Mouse (Mus musculus): Measurements from ENCODE around the gene Cdc25b.
"Not testable (repeated sequence)": the region's sequence is repeated elsewhere in the genome, so short reads cannot be mapped to it uniquely, and the experiment has no call there.

The Cdc25b gene

DNA sequence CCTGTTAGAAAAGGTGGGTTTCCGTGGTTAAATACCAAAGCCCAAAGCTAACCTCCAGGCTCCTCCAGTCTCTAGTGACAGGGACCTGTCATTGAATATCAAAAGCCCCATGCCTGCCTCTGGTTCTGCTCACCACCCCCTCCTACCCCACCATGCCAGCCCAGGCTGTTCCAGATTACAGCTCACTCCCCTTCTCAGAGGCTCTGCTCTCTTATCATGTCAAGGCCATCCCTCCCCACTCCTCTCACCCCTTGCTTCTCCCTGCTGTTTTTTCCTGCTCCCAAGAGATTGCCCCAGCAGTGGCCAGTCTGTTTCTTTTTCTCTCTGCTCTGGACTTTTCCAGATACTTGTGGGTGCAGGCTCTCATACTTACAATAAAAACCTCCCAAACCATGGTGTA lies 36.8 kb downstream of the Cdc25b start:
- peak; percentile 65 for DNase-seq (ENCODE audit: low read depth, low spot score)

DNA sequence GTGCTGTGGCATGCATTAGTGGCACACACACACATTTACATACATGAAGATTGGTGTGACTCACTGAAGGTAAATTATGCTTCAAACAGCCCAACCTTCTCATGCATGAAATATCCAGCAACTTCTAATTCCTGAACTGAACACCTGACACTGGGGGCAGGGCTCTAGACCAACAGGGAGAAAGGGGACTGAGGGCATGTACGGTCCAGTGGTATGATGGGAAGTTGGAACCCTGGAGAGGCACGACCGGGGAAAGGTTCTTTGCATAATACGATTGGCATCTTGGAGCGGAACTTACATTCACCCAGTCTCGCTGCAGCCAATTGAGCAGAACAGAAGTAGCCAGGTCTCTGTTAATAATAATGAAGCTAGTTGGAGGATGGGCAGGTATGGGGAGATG lies 38.4 kb downstream of the Cdc25b start:
- no peak for DNase-seq (ENCODE audit: low read depth, low spot score)

DNA sequence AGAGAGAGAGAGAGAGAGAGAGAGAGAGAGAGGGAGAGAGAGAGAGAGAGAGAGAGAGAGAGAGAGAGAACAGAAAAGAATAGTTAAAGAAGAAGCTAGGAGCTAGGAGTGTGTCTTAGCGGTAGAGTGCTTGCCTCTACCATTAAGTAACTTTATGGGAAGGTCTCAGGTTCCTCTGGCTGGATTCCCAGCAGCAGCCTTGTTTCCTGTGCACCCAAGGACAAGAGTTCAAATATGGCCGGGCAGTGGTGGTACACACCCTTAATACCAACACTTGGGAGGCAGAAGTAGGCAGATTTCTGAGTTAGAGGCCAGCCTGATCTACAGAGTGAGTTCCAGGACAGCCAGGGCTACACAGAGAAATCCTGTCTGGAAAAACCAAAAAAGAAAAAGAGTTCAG lies 39.9 kb downstream of the Cdc25b start:
- DNase-seq (ENCODE audit: low read depth, low spot score) = not testable (repeated sequence)

DNA sequence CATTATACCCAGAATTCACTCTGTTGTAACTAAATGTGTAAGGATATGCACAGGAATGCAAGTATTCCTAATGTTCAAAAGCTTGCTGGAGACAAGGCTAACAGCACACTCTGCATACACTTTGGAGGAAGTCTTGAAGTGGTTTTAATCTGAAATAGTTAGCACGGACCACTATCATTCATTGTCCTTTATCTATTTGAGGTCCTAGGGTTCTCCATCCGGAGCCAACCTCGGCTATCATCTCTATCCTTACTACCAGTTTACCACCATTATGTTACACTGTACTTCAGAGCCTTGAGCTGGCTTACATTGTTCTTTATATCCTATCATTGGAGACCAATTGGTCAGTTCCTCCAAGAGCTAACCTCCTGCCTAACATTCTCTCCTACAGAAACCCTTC lies 40.5 kb downstream of the Cdc25b start:
- no peak for DNase-seq (ENCODE audit: low read depth, low spot score)

DNA sequence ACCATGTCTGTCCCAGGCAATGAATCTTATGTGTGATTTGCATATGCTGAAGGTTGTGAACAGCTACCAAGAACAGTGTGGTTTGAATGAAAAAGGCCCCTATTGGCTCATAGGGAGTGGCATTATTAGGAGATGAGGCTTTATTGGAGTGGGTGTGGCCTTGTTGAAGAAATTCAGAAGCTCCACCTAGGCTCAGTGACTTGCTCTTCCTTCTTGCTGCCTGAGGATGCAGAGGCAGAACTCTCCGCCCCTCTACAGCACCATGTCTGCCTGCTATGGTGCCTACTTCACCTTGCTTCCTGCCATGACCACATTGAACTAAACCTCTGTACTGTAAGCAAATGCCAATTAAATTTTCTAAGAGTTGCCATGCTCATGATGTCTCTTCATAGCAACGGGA lies 45.8 kb downstream of the Cdc25b start:
- peak; percentile 78 for DNase-seq (ENCODE audit: low read depth, low spot score)

DNA sequence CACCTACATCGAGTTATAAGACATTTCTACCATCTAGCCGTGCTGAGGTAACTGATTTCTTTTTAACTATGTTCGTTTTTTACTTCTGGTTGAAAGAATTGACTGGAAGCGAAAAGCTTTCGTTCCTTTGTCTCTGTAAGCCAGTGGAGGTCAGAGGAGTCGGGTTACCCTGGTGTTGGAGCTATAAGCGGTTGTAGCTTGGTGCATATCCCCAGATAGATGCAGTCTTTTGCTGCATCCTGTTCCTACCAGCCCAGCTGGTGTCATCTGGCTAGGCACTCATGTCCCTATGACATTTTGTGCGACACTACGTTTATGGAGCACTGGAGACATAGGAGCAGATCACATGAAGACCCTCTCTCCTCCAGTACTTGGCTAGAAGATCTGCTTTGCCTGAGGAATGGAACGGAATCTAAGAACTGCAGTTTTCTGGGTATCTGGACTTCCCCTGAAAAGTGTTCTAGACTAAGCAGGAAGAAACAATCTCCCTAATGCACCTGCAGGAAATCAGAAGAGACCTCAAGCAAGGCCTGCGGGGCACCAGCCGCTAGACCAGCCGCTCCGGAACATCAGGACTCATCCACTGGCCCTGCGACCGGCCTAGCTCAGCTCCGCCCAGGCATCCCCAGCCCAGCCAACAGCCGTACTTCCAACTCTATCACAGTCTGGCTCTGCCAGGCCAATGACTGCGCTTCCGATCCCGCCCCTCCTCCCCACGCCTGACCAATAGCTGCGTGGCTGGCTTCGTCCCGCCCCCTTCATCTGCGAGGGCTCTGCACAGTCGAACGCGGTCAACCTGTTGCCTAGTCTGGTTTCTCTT lies 46.8 kb downstream of the Cdc25b start, which contains the start of gene Mavs:
TSS of gene Mavs (plus strand) at position 757 of the 820 bp plus-strand sequence.
- DNase-seq (ENCODE audit: low read depth, low spot score) = peak; percentile 91

DNA sequence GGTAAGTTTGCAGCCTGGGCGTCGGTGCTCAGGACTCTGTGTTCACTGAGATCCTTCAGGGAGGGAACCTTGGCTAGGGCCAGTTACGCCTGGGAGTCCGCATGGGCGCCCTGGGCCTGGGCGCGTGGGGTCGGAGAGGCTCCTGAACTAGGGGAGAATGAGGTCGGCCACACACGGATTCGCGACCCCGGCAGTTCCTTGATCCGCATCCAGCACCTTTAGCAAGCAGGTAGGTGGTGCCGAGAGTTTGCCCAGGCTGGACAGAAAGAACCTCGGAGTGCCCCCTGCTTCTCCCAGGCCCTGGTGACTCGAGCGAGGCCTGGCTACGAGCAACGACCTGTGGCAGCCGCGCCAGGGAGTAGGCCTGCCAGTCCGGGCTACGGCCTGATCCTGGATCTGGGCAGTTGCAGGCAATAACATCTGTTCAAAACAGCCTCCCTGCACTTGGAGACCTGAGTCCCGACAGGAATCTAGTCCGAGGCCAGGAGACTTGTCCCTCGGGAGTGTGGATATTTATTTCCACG lies 47.4 kb downstream of the Cdc25b start:
- no peak for DNase-seq (ENCODE audit: low read depth, low spot score)

DNA sequence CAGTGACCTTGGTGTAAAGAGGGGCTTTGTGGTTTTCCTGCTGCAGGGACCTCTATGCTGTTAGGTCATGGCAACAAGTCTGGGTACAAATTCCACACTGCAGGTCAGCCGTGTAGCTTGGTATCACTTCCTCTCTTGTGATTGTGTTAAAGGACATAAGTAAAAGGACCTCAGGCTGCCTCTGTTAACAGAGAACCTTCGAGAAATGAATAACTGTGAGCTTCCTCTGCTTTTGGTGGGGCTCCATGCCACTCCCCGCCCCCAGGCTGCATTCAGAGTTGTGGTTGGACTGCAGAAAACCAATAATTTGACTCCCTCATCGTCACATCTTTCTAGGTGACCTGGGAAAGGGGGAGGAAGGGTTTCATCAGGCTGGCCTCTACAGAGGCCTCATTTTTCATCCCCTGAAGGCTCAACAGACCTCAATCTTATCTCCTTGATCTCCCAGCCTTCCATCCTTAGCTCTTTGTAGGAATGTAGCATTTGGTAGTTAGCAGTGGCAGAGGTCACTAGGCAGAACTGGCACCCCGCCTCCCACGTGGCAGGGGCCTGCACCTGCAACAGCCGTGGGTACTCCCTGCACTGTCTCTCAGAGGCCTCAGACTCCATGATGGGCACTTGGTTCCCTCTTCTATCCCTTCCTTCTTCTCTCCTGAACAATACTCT lies 48.4 kb downstream of the Cdc25b start:
- no peak for DNase-seq (ENCODE audit: low read depth, low spot score)

DNA sequence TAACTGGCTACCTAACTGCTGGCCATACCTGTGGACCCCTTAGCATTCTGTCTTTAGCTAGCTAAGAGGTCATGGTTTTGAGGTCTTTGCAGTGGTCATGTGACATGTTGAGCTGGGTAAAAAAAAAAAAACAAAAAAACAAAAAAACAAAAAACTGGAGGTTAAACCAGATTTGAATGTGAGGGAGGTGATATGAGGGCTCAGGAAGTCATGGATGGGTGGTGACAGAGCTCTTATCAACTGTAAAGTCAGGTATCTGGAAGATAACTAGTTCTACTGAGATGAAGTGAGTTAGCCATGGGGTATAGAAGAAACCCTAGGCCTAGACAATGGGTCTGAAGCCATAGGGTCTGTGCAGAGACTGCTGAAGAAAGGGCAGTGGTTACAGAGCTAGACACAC lies 55.4 kb downstream of the Cdc25b start:
- DNase-seq (ENCODE audit: low read depth, low spot score) = no peak

DNA sequence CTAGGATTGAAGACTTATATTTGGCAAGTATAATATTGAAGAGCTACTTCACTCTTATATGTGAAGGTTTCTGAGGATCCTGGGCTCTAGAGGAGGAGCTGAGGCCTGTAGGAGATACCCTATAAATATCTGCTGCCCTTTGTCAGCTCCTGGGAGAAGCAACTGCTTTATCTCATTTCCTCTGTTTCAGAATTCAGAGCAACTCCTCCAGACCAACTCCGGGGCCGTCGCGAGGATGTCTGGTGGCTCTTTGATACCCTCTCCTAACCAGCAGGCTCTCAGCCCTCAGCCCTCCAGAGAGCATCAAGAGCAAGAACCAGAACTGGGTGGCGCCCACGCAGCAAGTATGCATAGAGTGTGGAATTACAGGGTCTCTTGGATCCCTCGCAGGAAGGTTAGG lies 56.2 kb downstream of the Cdc25b start:
- DNase-seq (ENCODE audit: low read depth, low spot score) = no peak

Data from c-Kit-negative CD71-positive TER-119-positive erythroid progenitor cells, embryonic 14.5 days (primary cell).